Comparison of ENCODE assay signal across 8 mouse cellular contexts in genomic region chr4:109439825-109440248, GRCm38 (mm10). TPM values are rescaled to one million over a fixed set of nuclear protein-coding genes. Genes with fewer than 3 reads are reported as not detected.
DNase-seq lines count a peak whose midpoint lies in the region; ATAC-seq lines count a peak whose summit lies in the region.

No protein-coding gene starts in this region.

- H3K27ac ChIP-seq in forebrain, embryonic 10.5 days: no peak overlapping the region
- H3K27ac ChIP-seq in forebrain, embryonic 13.5 days: no peak overlapping the region
- H3K27ac ChIP-seq in heart, embryonic 14.5 days (replicated peaks in 1 of 2; ENCODE audit: control insufficient read depth in 1 of 2, insufficient read depth in 1 of 2, low read depth in 2 of 2, low read length in 2 of 2): no peak overlapping the region

- WGBS in forebrain, embryonic 10.5 days: 71% methylated on average over 3 of the region's 3 CpGs
- 83% methylated on average over 3 of the region's 3 CpGs for WGBS in forebrain, embryonic 13.5 days
- WGBS in heart, embryonic 14.5 days: 47% methylated on average over 3 of the region's 3 CpGs

- peaks cover 13% of the 10 kb centered on the region for H3K4me1 ChIP-seq in forebrain, embryonic 10.5 days
- H3K4me1 ChIP-seq in forebrain, embryonic 13.5 days: peaks cover 1% of the 10 kb centered on the region
- peaks cover 3 to 27% of the 10 kb centered on the region in 2 experiments for H3K4me1 ChIP-seq in heart, embryonic 14.5 days (ENCODE audit: control insufficient read depth in 2 of 2, insufficient read depth in 2 of 2, low read length in 2 of 2)

- H3K27me3 ChIP-seq in forebrain, embryonic 10.5 days (ENCODE audit: poor library complexity, severe bottlenecking): no peaks in the 10 kb centered on the region
- no peaks in the 10 kb centered on the region for H3K27me3 ChIP-seq in forebrain, embryonic 13.5 days
- H3K27me3 ChIP-seq in heart, embryonic 14.5 days (ENCODE audit: control insufficient read depth, insufficient read depth, low read length): no peaks in the 10 kb centered on the region

- DNase-seq in forebrain, embryonic 10.5 days (ENCODE audit: extremely low spot score, low spot score): peak; percentile 13
- DNase-seq in MEL-GATA-1-ER (ENCODE audit: extremely low read depth, low read depth): peak; percentile 70
- DNase-seq in frontal cortex, adult 2 months (ENCODE audit: extremely low spot score in 1 of 2, low spot score in 1 of 2): no peak
- DNase-seq in thymus, postnatal 0 days (ENCODE audit: low spot score): no peak

- H3K36me3 ChIP-seq in forebrain, embryonic 10.5 days (replicated peaks): peaks cover 10% of the 10 kb centered on the region; the same call in 1 of the 2 replicates
- no peaks in the 10 kb centered on the region for H3K36me3 ChIP-seq in forebrain, embryonic 13.5 days (ENCODE audit: poor library complexity, severe bottlenecking)
- peaks cover 32% of the 10 kb centered on the region for H3K36me3 ChIP-seq in heart, embryonic 14.5 days (ENCODE audit: control insufficient read depth, insufficient read depth, low read length)

- no peak overlapping the region for H3K9ac ChIP-seq in forebrain, embryonic 13.5 days
- 0 out of 2 replicates have a peak overlapping the region, but pooled peaks have one; percentile 6 for H3K9ac ChIP-seq in heart, embryonic 14.5 days (ENCODE audit: low read length)

- H3K4me3 ChIP-seq in forebrain, embryonic 10.5 days: no peak overlapping the region
- no peak overlapping the region for H3K4me3 ChIP-seq in forebrain, embryonic 13.5 days
- no peak overlapping the region for H3K4me3 ChIP-seq in heart, embryonic 14.5 days (ENCODE audit: control insufficient read depth in 1 of 2, insufficient read depth in 1 of 2, low read depth in 1 of 2, low read length in 2 of 2)

- H3K4me2 ChIP-seq in forebrain, embryonic 13.5 days: no peak overlapping the region
- no peak overlapping the region for H3K4me2 ChIP-seq in heart, embryonic 14.5 days (ENCODE audit: low read length)

- H3K9me3 ChIP-seq in forebrain, embryonic 10.5 days: no peaks in the 10 kb centered on the region
- H3K9me3 ChIP-seq in forebrain, embryonic 13.5 days (replicated peaks): no peaks in the 10 kb centered on the region
- no peaks in the 10 kb centered on the region for H3K9me3 ChIP-seq in heart, embryonic 14.5 days (ENCODE audit: control insufficient read depth, low read length)

- ATAC-seq in forebrain, embryonic 13.5 days: no peak
- no peak for ATAC-seq in heart, embryonic 14.5 days (ENCODE audit: insufficient number of reproducible peaks, insufficient read depth, low FRiP score, low read depth)
- ATAC-seq in megakaryocyte progenitor cell, adult 5-6 weeks (replicated peaks; ENCODE audit: poor library complexity): peak; percentile 71
- no peak for ATAC-seq in frontal cortex, adult (ENCODE audit: low TSS enrichment)

RNA-seq across cellular contexts. Expression of gene Ttc39a, which starts 33.4 kb away (rescaled TPM):
- polyA plus RNA-seq in forebrain, embryonic 10.5 days (2016; fragmentation: Nextera tagmentation; extraction: Ambion mirVana): 4.2 and 4.9 TPM in 2 replicates
- polyA plus RNA-seq in forebrain, embryonic 13.5 days (2015; fragmentation: Nextera tagmentation; extraction: Ambion mirVana): 0.86 and 1.0 TPM in 2 replicates
- polyA plus RNA-seq in heart, embryonic 14.5 days (2014; fragmentation: Nextera tagmentation; extraction: Ambion mirVana): 7.7 and 8.2 TPM in 2 replicates
- total RNA-seq in megakaryocyte progenitor cell, adult 5-6 weeks (2015): 0.64 and 1.2 TPM in 2 replicates
- 0.98 and 4.0 TPM in 2 replicates for total RNA-seq in megakaryocyte progenitor cell, adult 5-6 weeks (2017)
- polyA plus RNA-seq in frontal cortex, adult 2 months (2012; rRNA removed): 4.3 and 4.4 TPM in 2 replicates
- 4.2 and 4.3 TPM in 2 replicates for polyA plus RNA-seq in thymus, postnatal 0 days (2015; fragmentation: Nextera tagmentation; extraction: Ambion mirVana)

RNA-seq across cellular contexts. Expression of gene Rnf11, which starts 44.7 kb away (rescaled TPM):
- 20.6 and 21.0 TPM in 2 replicates for polyA plus RNA-seq in forebrain, embryonic 10.5 days (2016; fragmentation: Nextera tagmentation; extraction: Ambion mirVana)
- 46.5 and 49.2 TPM in 2 replicates for polyA plus RNA-seq in forebrain, embryonic 13.5 days (2015; fragmentation: Nextera tagmentation; extraction: Ambion mirVana)
- 74.2 and 76.8 TPM in 2 replicates for polyA plus RNA-seq in heart, embryonic 14.5 days (2014; fragmentation: Nextera tagmentation; extraction: Ambion mirVana)
- 17.3 and 20.9 TPM in 2 replicates for total RNA-seq in megakaryocyte progenitor cell, adult 5-6 weeks (2015)
- 18.7 and 27.1 TPM in 2 replicates for total RNA-seq in megakaryocyte progenitor cell, adult 5-6 weeks (2017)
- 169 and 170 TPM in 2 replicates for polyA plus RNA-seq in frontal cortex, adult 2 months (2012; rRNA removed)
- polyA plus RNA-seq in thymus, postnatal 0 days (2015; fragmentation: Nextera tagmentation; extraction: Ambion mirVana): 24.6 and 26.5 TPM in 2 replicates

Comparison
In these comparisons a context has a peak if more than half of its experiments do, and no peak if none do; other contexts are left out.
1. DNase-seq: peak in forebrain, embryonic 10.5 days (single experiment) and MEL-GATA-1-ER (single experiment); none in frontal cortex, adult 2 months (0 of 2) and thymus, postnatal 0 days (single experiment).